Mouse (Mus musculus): ENCODE results near the gene Rab6b. TPM values are rescaled to one million over a fixed set of nuclear protein-coding genes. Genes with fewer than 3 reads are reported as not detected.
A peak's percentile ranks its signal among the peaks of the same experiment; 100 is the strongest.

Rab6b gene
- total and polyA plus RNA-seq, 2 experiments from 2014 or later = 155 to 210 TPM

DNA sequence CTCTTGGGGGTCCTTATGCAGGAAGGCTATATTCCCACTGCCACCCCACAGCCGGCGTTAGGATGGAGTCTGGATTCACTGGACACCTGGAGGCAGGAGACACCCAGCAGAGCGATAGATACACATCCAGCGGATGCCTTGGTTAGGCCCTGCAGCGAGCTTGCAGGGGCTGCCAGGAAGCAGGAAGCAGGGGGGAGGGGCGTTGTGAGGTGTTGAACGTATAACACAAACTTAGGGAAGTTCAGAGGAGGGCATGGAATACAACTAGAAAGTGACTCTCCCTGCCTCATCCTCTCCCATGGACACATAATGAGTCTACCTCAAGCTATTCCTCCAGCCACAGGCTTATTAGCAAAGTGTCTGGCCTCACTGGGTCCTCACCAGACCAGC lies 121.4 kb downstream of the Rab6b start:
- Histone ChIP-seq H3K36me3 (ENCODE audit: insufficient read depth, low read length) (no peaks in the 10 kb centered on the region), H3K4me1 (ENCODE audit: insufficient read depth, low read length) (peaks cover 6% of the 10 kb centered on the region; the same call in 1 of the 2 replicates), H3K9me3 (ENCODE audit: low read length) (no peaks in the 10 kb centered on the region), H3K27me3 (ENCODE audit: insufficient read depth, low read length) (no peaks in the 10 kb centered on the region), H3K9ac (replicated peaks; ENCODE audit: low read length) (no peak overlapping the region), H3K27ac (no peak overlapping the region), H3K4me2 (ENCODE audit: low read depth, low read length) (no peak overlapping the region), H3K4me3 (ENCODE audit: low read length) (no peak overlapping the region)
- ATAC-seq = no peak
- 72% methylated on average over 7 of the region's 7 CpGs for WGBS
- TF ChIP-seq CTCF (IDR thresholded peaks at IDR 0.05; ENCODE audit: low read depth) = no peak
- DNase-seq (ENCODE audit: low spot score) = no peak

DNA sequence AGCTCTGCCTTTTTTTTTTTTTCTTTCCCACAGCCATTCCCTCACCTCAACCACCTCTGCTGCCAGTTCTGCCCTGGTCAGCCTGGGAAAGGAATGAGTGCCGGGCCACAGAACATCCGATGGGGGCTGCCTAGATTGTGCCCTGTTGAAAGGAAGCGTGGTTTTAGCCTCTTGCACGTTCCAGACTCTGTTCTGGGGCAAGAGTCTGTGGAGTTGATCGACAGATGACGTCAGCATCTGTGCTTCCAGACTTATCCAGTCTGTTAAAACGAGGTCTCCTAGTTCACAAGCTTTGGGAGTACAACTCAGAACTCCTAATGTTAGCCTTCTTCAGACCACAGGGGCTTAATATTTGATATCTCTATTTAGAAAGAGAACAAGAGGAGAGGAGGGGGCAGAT lies 122.5 kb downstream of the Rab6b start:
- no peaks in the 10 kb centered on the region for H3K9me3 ChIP-seq (ENCODE audit: low read length)
- H3K36me3 ChIP-seq (ENCODE audit: insufficient read depth, low read length) = no peaks in the 10 kb centered on the region
- no peak for ATAC-seq
- TF ChIP-seq CTCF (IDR thresholded peaks at IDR 0.05; ENCODE audit: low read depth) = no peak
- peaks cover 6% of the 10 kb centered on the region; the same call in 1 of the 2 replicates for H3K4me1 ChIP-seq (ENCODE audit: insufficient read depth, low read length)
- H3K4me3 ChIP-seq (ENCODE audit: low read length) = no peak overlapping the region
- 69% methylated on average over 7 of the region's 7 CpGs for WGBS
- no peak overlapping the region for H3K9ac ChIP-seq (replicated peaks; ENCODE audit: low read length)
- DNase-seq (ENCODE audit: low spot score) = no peak
- H3K27me3 ChIP-seq (ENCODE audit: insufficient read depth, low read length) = no peaks in the 10 kb centered on the region
- H3K27ac ChIP-seq = peak overlapping the region; percentile 42; the same call in 1 of the 2 replicates
- H3K4me2 ChIP-seq (ENCODE audit: low read depth, low read length) = no peak overlapping the region

DNA sequence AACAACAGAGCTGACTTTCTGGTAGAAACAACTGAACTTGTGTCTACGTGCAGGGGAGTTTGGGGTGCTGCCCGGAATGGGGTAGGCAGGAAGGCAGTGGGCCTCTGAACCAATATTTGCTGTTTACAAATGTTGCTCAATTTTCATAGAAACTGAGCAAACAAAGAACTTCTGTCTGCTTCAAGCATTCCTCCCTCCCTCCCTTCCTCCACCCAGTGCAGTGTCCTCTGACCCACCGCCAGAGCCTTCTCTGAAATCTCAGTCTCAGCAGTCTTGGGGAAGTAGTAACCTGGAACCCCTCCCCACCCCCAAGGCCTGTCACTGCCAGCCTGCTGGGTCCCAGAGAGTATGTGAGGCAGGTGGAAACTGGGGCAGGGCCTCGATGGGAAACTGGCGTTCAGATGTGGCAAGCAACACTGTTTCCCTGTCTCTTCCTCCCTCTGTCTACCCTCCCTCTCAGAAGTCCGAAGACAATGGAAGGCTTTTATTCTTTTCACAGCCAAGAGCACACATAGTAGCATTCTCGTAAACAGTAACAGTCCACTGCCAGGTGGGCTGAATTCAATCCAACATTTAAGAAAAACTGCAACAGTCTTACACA lies 123.1 kb downstream of the Rab6b start:
- Histone ChIP-seq H3K36me3 (ENCODE audit: insufficient read depth, low read length) (no peaks in the 10 kb centered on the region), H3K27me3 (ENCODE audit: insufficient read depth, low read length) (no peaks in the 10 kb centered on the region), H3K4me1 (ENCODE audit: insufficient read depth, low read length) (peaks cover 6% of the 10 kb centered on the region; the same call in 1 of the 2 replicates), H3K27ac (peak overlapping the region; percentile 42; the same call in 1 of the 2 replicates), H3K9ac (replicated peaks; ENCODE audit: low read length) (no peak overlapping the region), H3K9me3 (ENCODE audit: low read length) (no peaks in the 10 kb centered on the region), H3K4me3 (ENCODE audit: low read length) (no peak overlapping the region), H3K4me2 (ENCODE audit: low read depth, low read length) (no peak overlapping the region)
- 40% methylated on average over 7 of the region's 7 CpGs for WGBS
- no peak for ATAC-seq
- no peak for DNase-seq (ENCODE audit: low spot score)
- TF ChIP-seq CTCF (IDR thresholded peaks at IDR 0.05; ENCODE audit: low read depth) = no peak

Other genes with a start within 250 kb of the Rab6b start
- 6.3 and 6.4 TPM in 2 replicates for gene Slco2a1, start 123.1 kb upstream of the Rab6b start, total RNA-seq (2014; rRNA removed)
- 3.9 and 4.8 TPM in 2 replicates for gene Slco2a1, start 123.1 kb upstream of the Rab6b start, polyA plus RNA-seq (2015; fragmentation: Nextera tagmentation; extraction: Ambion mirVana)
- 55.3 and 58.1 TPM in 2 replicates for gene Srprb, start 90.3 kb downstream of the Rab6b start, total RNA-seq (2014; rRNA removed)
- gene Srprb, start 90.3 kb downstream of the Rab6b start, polyA plus RNA-seq (2015; fragmentation: Nextera tagmentation; extraction: Ambion mirVana) = 43.1 and 44.3 TPM in 2 replicates
- gene Gm20425, start 118.5 kb downstream of the Rab6b start, total RNA-seq (2014; rRNA removed) = 0.99 and 3.7 TPM in 2 replicates
- gene Gm20425, start 118.5 kb downstream of the Rab6b start, polyA plus RNA-seq (2015; fragmentation: Nextera tagmentation; extraction: Ambion mirVana) = 3.3 and 5.2 TPM in 2 replicates
- 20.2 and 44.2 TPM in 2 replicates for gene Trf, start 118.7 kb downstream of the Rab6b start, total RNA-seq (2014; rRNA removed)
- 42.1 and 45.4 TPM in 2 replicates for gene Trf, start 118.7 kb downstream of the Rab6b start, polyA plus RNA-seq (2015; fragmentation: Nextera tagmentation; extraction: Ambion mirVana)
- gene 1300017J02Rik, start 193.3 kb downstream of the Rab6b start, total RNA-seq (2014; rRNA removed) = 0.31 and 0.54 TPM in 2 replicates
- 0.50 and 1.0 TPM in 2 replicates for gene 1300017J02Rik, start 193.3 kb downstream of the Rab6b start, polyA plus RNA-seq (2015; fragmentation: Nextera tagmentation; extraction: Ambion mirVana)
- gene Topbp1, start 193.4 kb downstream of the Rab6b start, total RNA-seq (2014; rRNA removed) = 24.9 and 26.0 TPM in 2 replicates
- gene Topbp1, start 193.4 kb downstream of the Rab6b start, polyA plus RNA-seq (2015; fragmentation: Nextera tagmentation; extraction: Ambion mirVana) = 20.3 and 21.3 TPM in 2 replicates

All from hindbrain, postnatal 0 days (tissue).